Mouse (Mus musculus): ENCODE results near the gene Ccdc114. TPM values are rescaled to one million over a fixed set of nuclear protein-coding genes. Genes with fewer than 3 reads are reported as not detected.
"Not testable (repeated sequence)": the region's sequence is repeated elsewhere in the genome, so short reads cannot be mapped to it uniquely, and the experiment has no call there.

The Ccdc114 gene
- polyA plus RNA-seq, 1 experiment from 2014 or later: 5.2 TPM

DNA sequence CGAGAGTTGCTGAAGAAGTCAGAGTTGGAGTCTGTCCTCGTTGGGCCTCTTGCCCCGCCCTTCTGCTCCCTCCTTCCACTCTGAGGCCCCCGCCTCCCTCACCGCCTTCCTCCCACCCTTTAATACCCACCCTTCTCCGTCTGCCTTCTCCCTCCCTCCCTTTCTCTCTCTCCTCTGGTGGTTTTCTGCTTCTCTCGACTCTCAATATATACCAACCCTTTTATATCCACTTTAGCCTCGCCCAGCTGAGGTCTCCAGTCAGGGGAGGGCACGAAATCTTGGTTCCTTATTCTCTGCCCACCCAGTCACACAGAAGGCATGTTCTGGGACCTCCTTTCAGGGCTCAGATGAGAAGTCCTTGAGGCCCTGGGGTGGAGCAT lies 2.6 kb upstream of the Ccdc114 start, which contains the start of gene Emp3:
TSS of gene Emp3 (minus strand) at position 163 of the 380 bp plus-strand sequence.
- Histone ChIP-seq H3K36me3 (replicated peaks) (no peaks in the 10 kb centered on the region), H3K27me3 (ENCODE audit: poor library complexity, severe bottlenecking) (peaks cover 31% of the 10 kb centered on the region), H3K9me3 (peaks cover 5% of the 10 kb centered on the region; the same call in 1 of the 2 replicates), H3K27ac (peak within 1 kb of the TSS; percentile 88), H3K4me1 (peaks cover 58% of the 10 kb centered on the region), H3K4me3 (peak within 1 kb of the TSS; percentile 8; the same call in 1 of the 2 replicates)
- DNase-seq (ENCODE audit: extremely low spot score, low spot score): no peak
- 57% methylated on average over 9 of the region's 9 CpGs for WGBS

DNA sequence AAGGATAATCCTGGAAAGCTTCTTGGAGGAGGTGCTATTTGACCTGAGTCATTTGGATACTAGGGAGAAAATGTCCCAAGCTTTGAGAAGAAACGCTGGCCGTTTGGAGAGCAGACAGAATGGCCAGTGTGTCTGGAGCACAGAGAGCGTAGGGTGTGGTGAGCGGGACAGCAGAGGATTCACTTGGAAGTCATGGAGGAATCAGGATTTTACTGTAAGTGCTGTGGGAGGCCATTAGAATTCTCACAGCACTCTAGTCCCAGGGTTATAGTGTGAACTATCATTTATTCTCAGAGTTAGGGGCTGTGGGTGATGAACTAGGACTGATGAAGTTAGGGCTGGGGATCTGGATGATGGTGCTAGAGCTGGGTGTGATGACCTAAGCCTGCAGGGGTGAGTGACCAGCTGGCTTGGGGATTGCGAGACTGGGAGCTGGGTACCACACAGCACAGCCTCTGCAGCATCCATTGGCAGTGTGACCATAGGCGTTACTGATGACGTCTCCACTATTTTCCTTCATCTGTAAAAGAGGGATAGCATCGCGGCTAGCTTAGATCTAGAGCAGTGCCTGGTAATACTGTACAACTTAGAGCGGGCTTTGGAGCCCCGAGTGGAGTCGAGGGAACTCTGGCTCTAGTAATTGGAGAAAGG lies 1.8 kb upstream of the Ccdc114 start:
- no peak for DNase-seq (ENCODE audit: extremely low spot score, low spot score)
- Histone ChIP-seq H3K36me3 (replicated peaks) (no peaks in the 10 kb centered on the region; the same call in 1 of the 2 replicates), H3K9me3 (peaks cover 5% of the 10 kb centered on the region; the same call in 1 of the 2 replicates), H3K4me1 (peaks cover 50% of the 10 kb centered on the region), H3K4me3 (peak overlapping the region; percentile 55; the same call in 1 of the 2 replicates), H3K27ac (peak overlapping the region; percentile 88), H3K27me3 (ENCODE audit: poor library complexity, severe bottlenecking) (peaks cover 33% of the 10 kb centered on the region)
- WGBS: 88% methylated on average over 12 of the region's 12 CpGs

- Histone ChIP-seq H3K27me3 (ENCODE audit: poor library complexity, severe bottlenecking) (peaks cover 44% of the 10 kb centered on the region), H3K36me3 (replicated peaks) (no peaks in the 10 kb centered on the region; the same call in 1 of the 2 replicates), H3K4me1 (peaks cover 42% of the 10 kb centered on the region), H3K27ac (peak overlapping the region; percentile 88), H3K4me3 (peak overlapping the region; percentile 55), H3K9me3 (peaks cover 5% of the 10 kb centered on the region; the same call in 1 of the 2 replicates)
- DNase-seq (ENCODE audit: extremely low spot score, low spot score): peak; percentile 90
- WGBS: 2% methylated on average over 37 of the region's 37 CpGs
Measured at GRCm38 (mm10) chr7:45922928-45923761, 727 bp upstream of the Ccdc114 start.

GRCm38 (mm10) chr7:45924429-45924816 lies 551 bp downstream of the Ccdc114 start:
- H3K9me3 ChIP-seq: peaks cover 5% of the 10 kb centered on the region; the same call in 1 of the 2 replicates
- H3K4me1 ChIP-seq: peaks cover 48% of the 10 kb centered on the region
- H3K27ac ChIP-seq: peak overlapping the region; percentile 88
- DNase-seq (ENCODE audit: extremely low spot score, low spot score): no peak
- peak overlapping the region; percentile 55 for H3K4me3 ChIP-seq
- peaks cover 57% of the 10 kb centered on the region for H3K27me3 ChIP-seq (ENCODE audit: poor library complexity, severe bottlenecking)
- 12% methylated on average over 14 of the region's 14 CpGs for WGBS
- H3K36me3 ChIP-seq (replicated peaks): no peaks in the 10 kb centered on the region; the same call in 1 of the 2 replicates

DNA sequence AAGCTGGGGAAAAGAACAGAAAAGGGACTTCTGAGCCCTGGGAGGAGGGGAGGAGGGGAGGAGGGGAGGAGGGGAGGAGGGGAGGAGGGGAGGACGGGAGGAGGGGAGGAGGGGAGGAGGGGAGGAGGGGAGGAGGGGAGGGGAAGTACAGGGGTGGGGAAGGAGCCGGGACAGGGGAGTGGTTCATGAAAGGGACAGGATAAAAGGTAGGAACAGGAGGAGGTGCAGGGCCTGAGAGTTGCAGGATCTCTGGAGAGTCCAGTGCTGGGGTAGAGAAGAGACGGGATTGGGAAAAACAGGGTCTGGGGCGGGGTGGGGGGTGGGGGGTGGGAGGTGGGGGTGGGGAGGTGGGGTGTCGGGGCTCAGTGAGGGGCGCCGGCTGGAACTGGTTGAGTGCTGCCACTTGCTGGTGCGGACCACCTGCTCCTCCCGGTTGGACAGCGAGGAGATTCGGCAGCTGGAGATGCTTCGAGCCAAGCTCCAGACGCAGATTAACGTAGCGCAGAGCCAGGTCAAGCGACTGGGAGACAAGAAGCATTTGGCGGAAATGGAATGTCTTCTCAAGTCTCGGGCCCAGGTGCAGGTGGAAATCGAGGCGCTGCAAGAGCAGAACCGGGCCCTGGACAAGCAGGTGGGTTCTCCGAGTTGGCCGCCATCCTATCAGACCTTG lies 4.9 kb downstream of the Ccdc114 start:
- H3K9me3 ChIP-seq: peaks cover 11% of the 10 kb centered on the region; the same call in 1 of the 2 replicates
- H3K27ac ChIP-seq: peak overlapping the region; percentile 30; the same call in 1 of the 2 replicates
- H3K27me3 ChIP-seq (ENCODE audit: poor library complexity, severe bottlenecking): peaks cover 32% of the 10 kb centered on the region
- peaks cover 16% of the 10 kb centered on the region for H3K4me1 ChIP-seq
- H3K4me3 ChIP-seq: peak overlapping the region; percentile 32
- DNase-seq (ENCODE audit: extremely low spot score, low spot score): no peak
- H3K36me3 ChIP-seq (replicated peaks): peaks cover 6% of the 10 kb centered on the region
- WGBS: 9% methylated on average over 21 of the region's 23 CpGs

DNA sequence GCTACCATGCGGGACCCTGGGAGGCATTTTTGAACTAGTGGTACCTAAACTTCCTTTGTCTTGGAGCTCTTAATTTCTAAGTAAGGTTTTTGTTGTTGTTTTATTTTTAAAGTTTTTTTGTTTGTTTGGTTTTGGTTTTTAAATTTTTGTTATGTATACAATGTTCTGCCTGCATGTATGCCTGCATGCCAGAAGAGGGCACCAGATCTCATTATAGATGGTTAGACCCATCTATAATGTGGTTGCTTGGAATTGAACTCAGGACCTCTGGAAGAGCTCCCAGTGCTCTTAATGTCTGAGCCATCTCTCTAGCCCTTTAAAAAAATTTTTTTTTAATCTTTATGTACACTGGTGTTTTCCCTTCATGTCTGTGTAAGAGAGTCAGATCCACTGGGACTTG lies 5.8 kb downstream of the Ccdc114 start:
- Histone ChIP-seq H3K4me1 (peaks cover 6% of the 10 kb centered on the region), H3K27ac (no peak overlapping the region), H3K27me3 (ENCODE audit: poor library complexity, severe bottlenecking) (peaks cover 26% of the 10 kb centered on the region), H3K9me3 (peaks cover 11% of the 10 kb centered on the region; the same call in 1 of the 2 replicates), H3K4me3 (no peak overlapping the region), H3K36me3 (replicated peaks) (peaks cover 6% of the 10 kb centered on the region)
- 94% methylated on average over 1 of the region's 1 CpGs for WGBS
- DNase-seq (ENCODE audit: extremely low spot score, low spot score): no peak

GRCm38 (mm10) chr7:45933766-45934165 lies 9.9 kb downstream of the Ccdc114 start:
- 97% methylated on average over 12 of the region's 12 CpGs for WGBS
- not testable (repeated sequence) for H3K36me3 ChIP-seq (replicated peaks); H3K27ac ChIP-seq; H3K27me3 ChIP-seq (ENCODE audit: poor library complexity, severe bottlenecking); H3K4me3 ChIP-seq; H3K9me3 ChIP-seq; DNase-seq (ENCODE audit: extremely low spot score, low spot score); H3K4me1 ChIP-seq

- no peaks in the 10 kb centered on the region for H3K27me3 ChIP-seq (ENCODE audit: poor library complexity, severe bottlenecking)
- no peak overlapping the region for H3K27ac ChIP-seq
- peak; percentile 58 for DNase-seq (ENCODE audit: extremely low spot score, low spot score)
- H3K4me3 ChIP-seq: no peak overlapping the region
- 46% methylated on average over 7 of the region's 7 CpGs for WGBS
- H3K9me3 ChIP-seq: peaks cover 6% of the 10 kb centered on the region; the same call in 1 of the 2 replicates
- H3K36me3 ChIP-seq (replicated peaks): peaks cover 6% of the 10 kb centered on the region
- H3K4me1 ChIP-seq: no peaks in the 10 kb centered on the region
Measured at GRCm38 (mm10) chr7:45935114-45935513, 11.2 kb downstream of the Ccdc114 start.

- Histone ChIP-seq H3K27me3 (ENCODE audit: poor library complexity, severe bottlenecking) (no peaks in the 10 kb centered on the region), H3K27ac (no peak overlapping the region), H3K36me3 (replicated peaks) (no peaks in the 10 kb centered on the region), H3K4me3 (no peak overlapping the region), H3K9me3 (no peaks in the 10 kb centered on the region), H3K4me1 (no peaks in the 10 kb centered on the region)
- WGBS: 54% methylated on average over 2 of the region's 2 CpGs
- no peak for DNase-seq (ENCODE audit: extremely low spot score, low spot score)
Measured at GRCm38 (mm10) chr7:45939836-45940235, 16.0 kb downstream of the Ccdc114 start.

- 92% methylated on average over 9 of the region's 9 CpGs for WGBS
- Histone ChIP-seq H3K27ac (no peak overlapping the region), H3K4me1 (no peaks in the 10 kb centered on the region)
Measured at GRCm38 (mm10) chr7:45941986-45942385, 18.1 kb downstream of the Ccdc114 start.

DNA sequence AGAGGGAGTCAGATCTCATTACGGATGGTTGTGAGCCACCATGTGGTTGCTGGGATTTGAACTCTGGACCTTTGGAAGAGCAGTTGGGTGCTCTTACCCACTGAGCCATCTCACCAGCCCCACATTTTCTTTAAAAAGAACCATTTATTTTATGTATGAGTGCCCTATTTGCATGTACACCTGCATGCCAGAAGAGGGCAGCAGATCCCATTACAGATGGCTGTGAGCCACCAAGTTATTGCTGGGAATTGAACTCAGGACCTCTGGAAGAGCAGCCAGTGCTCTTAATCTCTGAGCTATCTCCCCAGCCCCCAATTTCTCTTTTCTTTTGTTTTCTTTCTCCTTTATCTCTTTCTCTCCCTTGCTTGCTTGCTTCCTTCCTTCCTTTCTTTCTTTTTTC lies 19.4 kb downstream of the Ccdc114 start:
- not testable (repeated sequence) for H3K27me3 ChIP-seq (ENCODE audit: poor library complexity, severe bottlenecking); H3K4me3 ChIP-seq; H3K27ac ChIP-seq; H3K9me3 ChIP-seq; H3K4me1 ChIP-seq; DNase-seq (ENCODE audit: extremely low spot score, low spot score); H3K36me3 ChIP-seq (replicated peaks)
- WGBS: 75% methylated on average over 1 of the region's 1 CpGs

More at GRCm38 (mm10) chr7:45941986-45942385, 18.1 kb downstream of the Ccdc114 start:
- Histone ChIP-seq H3K9me3 (no peaks in the 10 kb centered on the region), H3K4me3 (no peak overlapping the region), H3K36me3 (replicated peaks) (no peaks in the 10 kb centered on the region), H3K27me3 (ENCODE audit: poor library complexity, severe bottlenecking) (no peaks in the 10 kb centered on the region)
- no peak for DNase-seq (ENCODE audit: extremely low spot score, low spot score)

- DNase-seq (ENCODE audit: extremely low spot score, low spot score): no peak
- Histone ChIP-seq H3K27ac (no peak overlapping the region), H3K4me1 (no peaks in the 10 kb centered on the region), H3K4me3 (no peak overlapping the region), H3K9me3 (no peaks in the 10 kb centered on the region), H3K36me3 (replicated peaks) (no peaks in the 10 kb centered on the region), H3K27me3 (ENCODE audit: poor library complexity, severe bottlenecking) (no peaks in the 10 kb centered on the region)
- WGBS: 88% methylated on average over 4 of the region's 4 CpGs
Measured at GRCm38 (mm10) chr7:45949061-45949460, 25.2 kb downstream of the Ccdc114 start.

Measured in forebrain, embryonic 10.5 days (tissue).